Mouse (Mus musculus) forebrain, embryonic 14.5 days (tissue): ENCODE data around the gene Mcam. TPM values are rescaled to one million over a fixed set of nuclear protein-coding genes. Genes with fewer than 3 reads are reported as not detected.
"Not testable (repeated sequence)": the region's sequence is repeated elsewhere in the genome, so short reads cannot be mapped to it uniquely, and the experiment has no call there.

Experiments used
- ATAC-seq: fragments of 200-750 bp; cut with Nextera tagmentation; 2 replicates; pipeline ENCODE4 v1.8.0; 2017; ENCODE audit warnings: mild to moderate bottlenecking, moderate library complexity
- DNase-seq: peaks from one replicate; pipeline ENCODE4 v3.0.0-alpha.2; 2015; ENCODE audit warnings: low spot score
- H3K27ac ChIP-seq: fragments of 300-500 bp; sonication (generic); 2 replicates; pipeline ENCODE4 v1.5.1; 2014; ENCODE audit warnings: low read depth, mild to moderate bottlenecking, control low read depth, low read length, moderate library complexity
- H3K27me3 ChIP-seq: fragments of 300-500 bp; sonication (generic); replicated peaks from 2 replicates; pipeline ENCODE4 v1.6.1; 2014; ENCODE audit warnings: low read length, control low read depth, mixed read lengths; ENCODE audit not compliant: control insufficient read depth, insufficient read depth
- H3K36me3 ChIP-seq: fragments of 300-500 bp; sonication (generic); 2 replicates; pipeline ENCODE4 v1.6.1; 2014; ENCODE audit warnings: low read length, control low read depth; ENCODE audit not compliant: control insufficient read depth, insufficient read depth
- H3K4me1 ChIP-seq: fragments of 300-500 bp; sonication (generic); 2 replicates; pipeline ENCODE4 v1.6.1; 2014; ENCODE audit warnings: antibody characterized with exemption, low read length, control low read depth; ENCODE audit not compliant: control insufficient read depth, insufficient read depth
- H3K4me2 ChIP-seq: fragments of 300-500 bp; sonication (generic); 2 replicates; pipeline ENCODE4 v1.6.1; 2014; ENCODE audit warnings: mild to moderate bottlenecking, control low read depth, low read length
- H3K4me3 ChIP-seq: fragments of 300-500 bp; sonication (generic); 2 replicates; pipeline ENCODE4 v1.5.1; 2014; ENCODE audit warnings: low read depth, low read length, control low read depth
- H3K9ac ChIP-seq: fragments of 300-500 bp; sonication (generic); 2 replicates; pipeline ENCODE4 v1.6.1; 2014; ENCODE audit warnings: mild to moderate bottlenecking, low read length, control low read depth, moderate library complexity
- H3K9me3 ChIP-seq: fragments of 300-500 bp; sonication (generic); replicated peaks from 2 replicates; pipeline ENCODE4 v1.6.1; 2016; ENCODE audit warnings: low read length, control low read depth, mixed read lengths; ENCODE audit not compliant: control insufficient read depth
- WGBS: fragments of 180-500 bp; shearing (Covaris S2); extraction: QIAGEN DNeasy Blood & Tissue Kit; methylation state at CpG from one replicate; pipeline ENCODE4 v1.1.7; 2014; 5-methylcytosine and 5-hydroxymethylcytosine counted together
- polyA plus RNA-seq: library from polyadenylated mRNA; unstranded; fragments of >200 nt; fragmentation: Nextera tagmentation; extraction: Ambion mirVana; gene quantifications from 2 replicates; pipeline ENCODE4 v1.2.1, GENCODE M21; 2014

The Mcam gene
- polyA plus RNA-seq, 1 experiment from 2014 or later = 14.1 TPM

- Histone ChIP-seq H3K4me1 (peaks cover 22% of the 10 kb centered on the region), H3K27me3 (no peaks in the 10 kb centered on the region), H3K27ac (peak within 1 kb of the TSS; percentile 49; the same call in 1 of the 2 replicates), H3K9me3 (no peaks in the 10 kb centered on the region), H3K4me2 (peak within 1 kb of the TSS; percentile 39), H3K4me3 (peak within 1 kb of the TSS; percentile 2; the same call in 1 of the 2 replicates), H3K9ac (peak within 1 kb of the TSS; percentile 4; the same call in 1 of the 2 replicates), H3K36me3 (peaks cover 12% of the 10 kb centered on the region; the same call in 1 of the 2 replicates)
- peak; percentile 45 for ATAC-seq
- peak; percentile 75 for DNase-seq
- WGBS = 25% methylated on average over 8 of the region's 8 CpGs
Measured at GRCm38 (mm10) chr9:44107110-44107509, 27.2 kb upstream of the Mcam start, which contains the start of gene C1qtnf5. TSS of gene C1qtnf5 (plus strand) at chr9:44107245.

GRCm38 (mm10) chr9:44107557-44108179 lies 26.6 kb upstream of the Mcam start:
- Histone ChIP-seq H3K4me2 (peak overlapping the region; percentile 39), H3K4me1 (peaks cover 22% of the 10 kb centered on the region), H3K4me3 (peak overlapping the region; percentile 2; the same call in 1 of the 2 replicates), H3K9ac (peak overlapping the region; percentile 4; the same call in 1 of the 2 replicates), H3K27me3 (no peaks in the 10 kb centered on the region), H3K36me3 (peaks cover 12% of the 10 kb centered on the region; the same call in 1 of the 2 replicates), H3K9me3 (no peaks in the 10 kb centered on the region), H3K27ac (peak overlapping the region; percentile 29; the same call in 1 of the 2 replicates)
- ATAC-seq (no peak; the same call in 1 of the 2 replicates), DNase-seq (no peak)
- WGBS = 29% methylated on average over 24 of the region's 25 CpGs

GRCm38 (mm10) chr9:44108269-44109055 lies 25.8 kb upstream of the Mcam start:
- H3K4me3 ChIP-seq = no peak overlapping the region
- ATAC-seq (no peak), DNase-seq (no peak)
- no peaks in the 10 kb centered on the region for H3K27me3 ChIP-seq
- no peaks in the 10 kb centered on the region for H3K9me3 ChIP-seq
- no peak overlapping the region for H3K27ac ChIP-seq
- H3K4me2 ChIP-seq = peak overlapping the region; percentile 39
- H3K36me3 ChIP-seq = peaks cover 12% of the 10 kb centered on the region; the same call in 1 of the 2 replicates
- H3K4me1 ChIP-seq = peaks cover 22% of the 10 kb centered on the region
- H3K9ac ChIP-seq = peak overlapping the region; percentile 49; the same call in 1 of the 2 replicates
- WGBS = 76% methylated on average over 31 of the region's 31 CpGs

- H3K27me3 ChIP-seq = no peaks in the 10 kb centered on the region
- no peak overlapping the region for H3K27ac ChIP-seq
- peak overlapping the region; percentile 49; the same call in 1 of the 2 replicates for H3K9ac ChIP-seq
- H3K4me2 ChIP-seq = peak overlapping the region; percentile 34
- WGBS = 34% methylated on average over 9 of the region's 9 CpGs
- peaks cover 22% of the 10 kb centered on the region for H3K4me1 ChIP-seq
- no peak overlapping the region for H3K4me3 ChIP-seq
- DNase-seq (peak; percentile 84), ATAC-seq (no peak)
- peaks cover 12% of the 10 kb centered on the region; the same call in 1 of the 2 replicates for H3K36me3 ChIP-seq
- H3K9me3 ChIP-seq = no peaks in the 10 kb centered on the region
Measured at GRCm38 (mm10) chr9:44109360-44110095, 24.7 kb upstream of the Mcam start.

- Histone ChIP-seq H3K4me1 (peaks cover 20% of the 10 kb centered on the region), H3K4me2 (peak overlapping the region; percentile 45), H3K4me3 (peak overlapping the region; percentile 62; the same call in 1 of the 2 replicates)
Measured at GRCm38 (mm10) chr9:44111909-44112308, 22.4 kb upstream of the Mcam start.

GRCm38 (mm10) chr9:44113105-44113789 lies 21.0 kb upstream of the Mcam start, which contains the start of the genes Gm49380 and Rnf26:
TSS of gene Gm49380 (minus strand) at chr9:44113500.
TSS of gene Rnf26 (minus strand) at chr9:44113517.
- Histone ChIP-seq H3K36me3 (0 out of 2 replicates have a peak, but pooled peaks cover 3% of the 10 kb centered on the region), H3K9me3 (no peaks in the 10 kb centered on the region), H3K4me1 (peaks cover 10% of the 10 kb centered on the region), H3K4me3 (peak within 1 kb of the TSS; percentile 62), H3K27ac (peak within 1 kb of the TSS; percentile 52; the same call in 1 of the 2 replicates), H3K9ac (peak within 1 kb of the TSS; percentile 75), H3K4me2 (peak within 1 kb of the TSS; percentile 45), H3K27me3 (no peaks in the 10 kb centered on the region)
- under 1% methylated on average over 42 of the region's 51 CpGs for WGBS
- ATAC-seq = peak; percentile 97
- DNase-seq = peak; percentile 99

More at GRCm38 (mm10) chr9:44111909-44112308, 22.4 kb upstream of the Mcam start:
- not testable (repeated sequence) for H3K27ac ChIP-seq, H3K27me3 ChIP-seq, ATAC-seq, H3K9ac ChIP-seq, DNase-seq, H3K36me3 ChIP-seq, H3K9me3 ChIP-seq
- WGBS = 72% methylated on average over 9 of the region's 12 CpGs

GRCm38 (mm10) chr9:44114453-44114852 lies 19.8 kb upstream of the Mcam start:
- H3K4me3 ChIP-seq = no peak overlapping the region
- H3K9me3 ChIP-seq = no peaks in the 10 kb centered on the region
- WGBS = 93% methylated on average over 2 of the region's 2 CpGs
- H3K4me2 ChIP-seq = no peak overlapping the region
- DNase-seq (no peak), ATAC-seq (no peak)
- H3K36me3 ChIP-seq = no peaks in the 10 kb centered on the region
- H3K4me1 ChIP-seq = peaks cover 9% of the 10 kb centered on the region
- no peak overlapping the region for H3K9ac ChIP-seq
- no peaks in the 10 kb centered on the region for H3K27me3 ChIP-seq
- no peak overlapping the region for H3K27ac ChIP-seq

GRCm38 (mm10) chr9:44115599-44115998 lies 18.7 kb upstream of the Mcam start:
- Histone ChIP-seq H3K9me3 (no peaks in the 10 kb centered on the region), H3K9ac (no peak overlapping the region), H3K27ac (no peak overlapping the region), H3K4me3 (no peak overlapping the region), H3K4me1 (no peaks in the 10 kb centered on the region; the same call in 1 of the 2 replicates), H3K4me2 (no peak overlapping the region), H3K36me3 (no peaks in the 10 kb centered on the region), H3K27me3 (no peaks in the 10 kb centered on the region)
- DNase-seq (no peak), ATAC-seq (no peak)
- 93% methylated on average over 9 of the region's 9 CpGs for WGBS
